Mouse (Mus musculus) limb, embryonic 15.5 days (tissue): ENCODE results near the gene Slc44a1. TPM values are rescaled to one million over a fixed set of nuclear protein-coding genes. Genes with fewer than 3 reads are reported as not detected.
A peak's percentile ranks its signal among the peaks of the same experiment; 100 is the strongest.

Experiments used
- ATAC-seq: fragments of 200-750 bp; cut with Nextera tagmentation; 2 replicates; pipeline ENCODE4 v1.8.0; 2017; ENCODE audit warnings: low read depth, moderate TSS enrichment; ENCODE audit not compliant: insufficient number of reproducible peaks, low FRiP score, low TSS enrichment
- H3K27ac ChIP-seq: fragments of 300-500 bp; sonication (generic); 2 replicates; pipeline ENCODE4 v1.5.1; 2015; ENCODE audit warnings: moderate library complexity, mild to moderate bottlenecking, inconsistent platforms
- H3K27me3 ChIP-seq: fragments of 300-500 bp; sonication (generic); 2 replicates; pipeline ENCODE4 v1.6.1; 2015; ENCODE audit warnings: inconsistent platforms
- H3K36me3 ChIP-seq: fragments of 300-500 bp; sonication (generic); 2 replicates; pipeline ENCODE4 v1.6.1; 2015; ENCODE audit warnings: inconsistent platforms
- H3K4me1 ChIP-seq: fragments of 300-500 bp; sonication (generic); 2 replicates; pipeline ENCODE4 v1.6.1; 2015; ENCODE audit warnings: inconsistent platforms
- H3K4me2 ChIP-seq: fragments of 300-500 bp; sonication (generic); 2 replicates; pipeline ENCODE4 v1.6.1; 2015; ENCODE audit warnings: mild to moderate bottlenecking, inconsistent platforms
- H3K4me3 ChIP-seq: fragments of 300-500 bp; sonication (generic); 2 replicates; pipeline ENCODE4 v1.5.1; 2015; ENCODE audit warnings: mild to moderate bottlenecking, inconsistent platforms
- H3K9ac ChIP-seq: fragments of 300-500 bp; sonication (generic); 2 replicates; pipeline ENCODE4 v1.6.1; 2015; ENCODE audit warnings: inconsistent platforms
- H3K9me3 ChIP-seq: fragments of 300-500 bp; sonication (generic); 2 replicates; pipeline ENCODE4 v1.6.1; 2016; ENCODE audit warnings: inconsistent platforms
- WGBS: fragments of 180-500 bp; shearing (Covaris S2); methylation state at CpG from one replicate; pipeline ENCODE4 v1.1.7; 2015; 5-methylcytosine and 5-hydroxymethylcytosine counted together
- polyA plus RNA-seq: library from polyadenylated mRNA; unstranded; fragments of >200 nt; fragmentation: Nextera tagmentation; extraction: Ambion mirVana; gene quantifications from 2 replicates; pipeline ENCODE4 v1.2.1, GENCODE M21; 2015

The Slc44a1 gene
- polyA plus RNA-seq, 1 experiment from 2014 or later = 36.9 TPM

GRCm38 (mm10) chr4:53455885-53456284 lies 15.7 kb downstream of the Slc44a1 start:
- H3K4me1 ChIP-seq = peaks cover 9% of the 10 kb centered on the region
- no peak for ATAC-seq
- no peaks in the 10 kb centered on the region for H3K9me3 ChIP-seq
- H3K4me2 ChIP-seq = no peak overlapping the region
- H3K9ac ChIP-seq = no peak overlapping the region
- H3K36me3 ChIP-seq = no peaks in the 10 kb centered on the region
- H3K4me3 ChIP-seq = no peak overlapping the region
- H3K27ac ChIP-seq = no peak overlapping the region; the same call in 1 of the 2 replicates
- no peaks in the 10 kb centered on the region for H3K27me3 ChIP-seq
- WGBS = 54% methylated on average over 2 of the region's 2 CpGs

- no peaks in the 10 kb centered on the region for H3K9me3 ChIP-seq
- no peak overlapping the region for H3K27ac ChIP-seq
- 92% methylated on average over 6 of the region's 6 CpGs for WGBS
- no peak for ATAC-seq
- H3K36me3 ChIP-seq = no peaks in the 10 kb centered on the region
- H3K4me3 ChIP-seq = no peak overlapping the region
- peaks cover 8% of the 10 kb centered on the region for H3K4me1 ChIP-seq
- H3K4me2 ChIP-seq = no peak overlapping the region
- H3K27me3 ChIP-seq = no peaks in the 10 kb centered on the region
- no peak overlapping the region for H3K9ac ChIP-seq
Measured at GRCm38 (mm10) chr4:53456570-53456969, 16.4 kb downstream of the Slc44a1 start.

- Histone ChIP-seq H3K9ac (no peak overlapping the region), H3K4me2 (no peak overlapping the region), H3K27me3 (no peaks in the 10 kb centered on the region), H3K27ac (no peak overlapping the region), H3K36me3 (no peaks in the 10 kb centered on the region), H3K9me3 (no peaks in the 10 kb centered on the region), H3K4me3 (no peak overlapping the region), H3K4me1 (no peaks in the 10 kb centered on the region)
- no peak for ATAC-seq
- 88% methylated on average over 3 of the region's 3 CpGs for WGBS
Measured at GRCm38 (mm10) chr4:53458503-53458902, 18.3 kb downstream of the Slc44a1 start.

DNA sequence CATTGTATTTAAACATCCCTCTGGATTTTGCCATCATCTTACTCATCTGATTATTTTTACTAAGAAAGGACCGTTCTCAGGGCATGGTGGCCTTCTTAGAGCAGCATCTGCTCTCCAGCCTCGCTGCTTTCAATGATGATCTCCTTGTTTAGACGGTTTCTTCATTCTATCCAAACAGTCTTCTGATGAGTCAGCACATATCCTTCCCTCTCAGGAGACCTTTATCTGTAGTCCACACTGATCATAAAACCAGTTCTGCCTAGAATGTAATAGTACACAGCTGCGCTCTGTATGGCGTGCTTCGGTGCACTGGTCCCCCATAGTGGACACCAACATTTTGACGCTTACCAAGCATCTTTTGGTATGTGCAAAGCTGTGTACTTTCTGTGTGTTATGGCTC lies 19.5 kb downstream of the Slc44a1 start:
- Histone ChIP-seq H3K27me3 (no peaks in the 10 kb centered on the region), H3K9me3 (no peaks in the 10 kb centered on the region), H3K36me3 (no peaks in the 10 kb centered on the region), H3K4me3 (no peak overlapping the region), H3K9ac (no peak overlapping the region), H3K27ac (no peak overlapping the region), H3K4me2 (no peak overlapping the region), H3K4me1 (no peaks in the 10 kb centered on the region)
- 88% methylated on average over 7 of the region's 7 CpGs for WGBS
- no peak for ATAC-seq

- H3K4me1 ChIP-seq = no peaks in the 10 kb centered on the region
- WGBS = 86% methylated on average over 4 of the region's 4 CpGs
- no peaks in the 10 kb centered on the region for H3K9me3 ChIP-seq
- no peaks in the 10 kb centered on the region for H3K36me3 ChIP-seq
- H3K4me2 ChIP-seq = no peak overlapping the region
- H3K27me3 ChIP-seq = no peaks in the 10 kb centered on the region
- H3K9ac ChIP-seq = no peak overlapping the region
- no peak for ATAC-seq
- no peak overlapping the region for H3K4me3 ChIP-seq
- H3K27ac ChIP-seq = no peak overlapping the region
Measured at GRCm38 (mm10) chr4:53461026-53461425, 20.8 kb downstream of the Slc44a1 start.

- Histone ChIP-seq H3K4me1 (no peaks in the 10 kb centered on the region), H3K27ac (no peak overlapping the region), H3K36me3 (no peaks in the 10 kb centered on the region), H3K9me3 (no peaks in the 10 kb centered on the region), H3K9ac (no peak overlapping the region), H3K4me3 (no peak overlapping the region), H3K4me2 (no peak overlapping the region), H3K27me3 (no peaks in the 10 kb centered on the region)
- no peak for ATAC-seq
- WGBS = 76% methylated on average over 5 of the region's 5 CpGs
Measured at GRCm38 (mm10) chr4:53462069-53462468, 21.9 kb downstream of the Slc44a1 start.

- no peaks in the 10 kb centered on the region for H3K27me3 ChIP-seq
- no peak for ATAC-seq
- WGBS = 81% methylated on average over 18 of the region's 18 CpGs
- no peak overlapping the region for H3K9ac ChIP-seq
- no peaks in the 10 kb centered on the region for H3K4me1 ChIP-seq
- no peak overlapping the region for H3K4me3 ChIP-seq
- no peak overlapping the region for H3K4me2 ChIP-seq
- H3K9me3 ChIP-seq = no peaks in the 10 kb centered on the region
- no peaks in the 10 kb centered on the region for H3K36me3 ChIP-seq
- no peak overlapping the region for H3K27ac ChIP-seq
Measured at GRCm38 (mm10) chr4:53462505-53463251, 22.5 kb downstream of the Slc44a1 start.

GRCm38 (mm10) chr4:53465887-53466286 lies 25.7 kb downstream of the Slc44a1 start:
- Histone ChIP-seq H3K4me1 (no peaks in the 10 kb centered on the region), H3K36me3 (no peaks in the 10 kb centered on the region), H3K27ac (no peak overlapping the region), H3K4me2 (no peak overlapping the region), H3K27me3 (no peaks in the 10 kb centered on the region), H3K9ac (no peak overlapping the region), H3K9me3 (no peaks in the 10 kb centered on the region), H3K4me3 (no peak overlapping the region)
- WGBS = 76% methylated on average over 1 of the region's 1 CpGs
- no peak for ATAC-seq

GRCm38 (mm10) chr4:53469007-53469406 lies 28.8 kb downstream of the Slc44a1 start:
- 28% methylated on average over 6 of the region's 6 CpGs for WGBS
- Histone ChIP-seq H3K4me3 (no peak overlapping the region), H3K9ac (no peak overlapping the region), H3K4me1 (0 out of 2 replicates have a peak, but pooled peaks cover 2% of the 10 kb centered on the region), H3K27ac (no peak overlapping the region), H3K4me2 (no peak overlapping the region), H3K27me3 (no peaks in the 10 kb centered on the region), H3K36me3 (no peaks in the 10 kb centered on the region), H3K9me3 (no peaks in the 10 kb centered on the region)
- no peak for ATAC-seq

DNA sequence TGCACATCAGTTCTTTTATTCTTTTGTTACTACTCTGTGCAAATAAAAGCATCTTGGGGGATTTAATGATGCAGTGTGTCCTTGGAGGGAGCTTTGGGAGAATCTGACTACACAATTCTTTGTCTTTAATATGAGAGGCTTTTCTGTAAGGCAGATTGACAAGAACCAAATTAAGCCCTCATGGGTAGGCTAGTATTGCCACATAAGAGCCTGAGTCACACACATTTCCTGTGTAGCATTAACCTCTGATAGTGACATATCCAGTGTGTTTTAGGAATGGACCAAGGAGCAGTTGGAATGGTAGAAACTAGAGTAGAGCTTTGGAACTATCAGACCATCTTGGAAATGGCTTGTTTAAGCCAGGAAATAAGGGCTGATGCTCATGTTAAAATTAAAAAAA lies 33.9 kb downstream of the Slc44a1 start:
- Histone ChIP-seq H3K9ac (no peak overlapping the region), H3K4me2 (no peak overlapping the region), H3K9me3 (no peaks in the 10 kb centered on the region), H3K27ac (no peak overlapping the region), H3K4me3 (no peak overlapping the region), H3K27me3 (no peaks in the 10 kb centered on the region), H3K36me3 (no peaks in the 10 kb centered on the region), H3K4me1 (peaks cover 13% of the 10 kb centered on the region; the same call in 1 of the 2 replicates)
- ATAC-seq = no peak

DNA sequence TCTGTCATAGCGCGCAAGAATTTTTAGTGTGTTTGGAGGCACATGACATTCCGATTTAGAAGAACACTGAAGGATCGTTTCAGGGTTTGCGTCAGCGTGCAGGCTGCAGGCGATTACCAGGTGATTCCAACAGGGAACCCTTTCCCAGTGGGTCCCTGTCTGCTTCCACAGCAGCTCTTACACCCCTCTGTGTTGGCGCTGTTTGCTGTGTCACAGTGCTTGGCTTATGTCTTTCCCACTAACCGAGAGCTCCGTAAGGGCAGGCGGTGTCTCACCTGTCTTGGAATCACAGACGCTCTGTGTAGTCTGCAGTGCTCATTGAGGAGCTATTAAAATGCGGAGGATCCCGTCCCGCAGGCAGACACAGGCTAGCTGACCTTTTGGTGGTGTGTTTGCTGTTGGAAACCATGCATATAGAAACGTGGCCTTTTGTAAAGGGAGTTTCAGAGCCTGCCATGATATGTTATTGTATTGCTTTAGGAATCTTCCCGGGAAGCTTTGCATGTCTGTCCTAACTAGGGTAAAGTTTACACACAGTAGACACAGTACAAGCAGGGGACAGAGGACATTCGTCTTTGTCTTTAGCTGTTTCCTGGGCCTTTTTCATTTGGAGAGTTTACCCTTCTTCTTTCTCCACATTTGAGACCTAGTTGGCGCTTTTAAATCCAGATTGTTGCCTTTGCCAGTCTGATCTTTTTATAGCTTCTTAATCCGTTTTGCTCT lies 35.2 kb downstream of the Slc44a1 start:
- no peak overlapping the region for H3K4me2 ChIP-seq
- no peak overlapping the region for H3K27ac ChIP-seq
- no peak overlapping the region for H3K4me3 ChIP-seq
- WGBS = 71% methylated on average over 20 of the region's 20 CpGs
- H3K9me3 ChIP-seq = no peaks in the 10 kb centered on the region
- no peak for ATAC-seq
- H3K36me3 ChIP-seq = no peaks in the 10 kb centered on the region
- H3K4me1 ChIP-seq = peaks cover 13% of the 10 kb centered on the region; the same call in 1 of the 2 replicates
- H3K9ac ChIP-seq = 0 out of 2 replicates have a peak overlapping the region, but pooled peaks have one; percentile 1
- no peaks in the 10 kb centered on the region for H3K27me3 ChIP-seq

DNA sequence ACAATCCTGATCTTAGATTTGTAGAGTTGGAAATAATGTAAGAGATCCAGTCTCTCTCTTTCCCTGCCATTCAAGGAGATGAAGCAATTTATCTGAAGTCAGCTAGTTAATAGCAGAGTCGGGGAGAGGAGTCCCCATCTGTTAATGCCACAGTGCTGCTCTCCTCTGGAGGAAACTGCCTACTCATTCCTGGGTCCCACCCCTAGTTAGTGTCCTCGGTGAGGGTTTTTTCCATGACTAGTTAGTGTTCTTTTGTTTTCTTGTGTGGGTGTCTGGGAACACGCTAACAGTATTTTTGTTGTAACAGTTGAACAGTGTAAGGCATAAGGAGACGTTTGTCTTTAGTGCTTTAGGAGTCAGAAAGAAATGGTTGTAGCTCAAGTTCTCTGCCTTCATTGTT lies 38.4 kb downstream of the Slc44a1 start:
- Histone ChIP-seq H3K9ac (no peak overlapping the region), H3K4me3 (no peak overlapping the region), H3K36me3 (0 out of 2 replicates have a peak, but pooled peaks cover 7% of the 10 kb centered on the region), H3K4me1 (peaks cover 13% of the 10 kb centered on the region; the same call in 1 of the 2 replicates), H3K27ac (no peak overlapping the region), H3K9me3 (no peaks in the 10 kb centered on the region), H3K27me3 (no peaks in the 10 kb centered on the region), H3K4me2 (no peak overlapping the region)
- ATAC-seq = no peak
- WGBS = 75% methylated on average over 4 of the region's 4 CpGs
